Mouse (Mus musculus) cerebellum, adult 2 months (tissue): ENCODE data around the gene Syndig1l. TPM values are rescaled to one million over a fixed set of nuclear protein-coding genes. Genes with fewer than 3 reads are reported as not detected.

ENCODE experiments used
- DNase-seq, 2 experiments: peaks; one replicate each; pipeline ENCODE4 v3.0.0; 2021
- H3K27ac ChIP-seq: fragments of 200-500 bp; 2 replicates; pipeline ENCODE4 v1.5.1; 2012; ENCODE audit warnings: low read length, control low read depth, inconsistent platforms; ENCODE audit not compliant: insufficient read depth
- H3K27me3 ChIP-seq: fragments of 200-500 bp; 2 replicates; pipeline ENCODE4 v1.6.1; 2012; ENCODE audit warnings: inconsistent platforms, mild to moderate bottlenecking, low read length, moderate library complexity; ENCODE audit not compliant: control insufficient read depth, insufficient read depth
- H3K4me1 ChIP-seq: fragments of 200-500 bp; 2 replicates; pipeline ENCODE4 v1.6.1; 2011; ENCODE audit warnings: low read length; ENCODE audit not compliant: control insufficient read depth, insufficient read depth
- H3K4me3 ChIP-seq: fragments of 200-500 bp; replicated peaks from 2 replicates; pipeline ENCODE3; 2011; ENCODE audit warnings: mild to moderate bottlenecking, low read depth, low read length, control low read depth; ENCODE audit not compliant: insufficient read depth
- CTCF ChIP-seq: fragments of 200-500 bp; IDR thresholded peaks from 2 replicates; pipeline ENCODE4 v1.5.1; 2011; ENCODE audit warnings: low read depth, mild to moderate bottlenecking, control low read depth, low read length, moderate library complexity, borderline replicate concordance; ENCODE audit not compliant: insufficient read depth
- POLR2A ChIP-seq: fragments of 200-500 bp; IDR thresholded peaks from 2 replicates; pipeline ENCODE4 v1.6.1; 2011; ENCODE audit warnings: low read length, control low read depth, borderline replicate concordance; ENCODE audit not compliant: insufficient read depth
- WGBS: fragments of 180-500 bp; shearing (Covaris S2); methylation state at CpG from one replicate; pipeline ENCODE4 v1.1.7; 2018; 5-methylcytosine and 5-hydroxymethylcytosine counted together
- polyA plus RNA-seq: library from polyadenylated mRNA; depleted of rRNA; stranded (reverse); fragments of >200 nt; gene quantifications from 2 replicates; pipeline ENCODE4 v1.2.3, GENCODE M21; 2012; rRNA removed

Syndig1l gene
- polyA plus RNA-seq, 1 experiment, result 28.0 TPM

DNA sequence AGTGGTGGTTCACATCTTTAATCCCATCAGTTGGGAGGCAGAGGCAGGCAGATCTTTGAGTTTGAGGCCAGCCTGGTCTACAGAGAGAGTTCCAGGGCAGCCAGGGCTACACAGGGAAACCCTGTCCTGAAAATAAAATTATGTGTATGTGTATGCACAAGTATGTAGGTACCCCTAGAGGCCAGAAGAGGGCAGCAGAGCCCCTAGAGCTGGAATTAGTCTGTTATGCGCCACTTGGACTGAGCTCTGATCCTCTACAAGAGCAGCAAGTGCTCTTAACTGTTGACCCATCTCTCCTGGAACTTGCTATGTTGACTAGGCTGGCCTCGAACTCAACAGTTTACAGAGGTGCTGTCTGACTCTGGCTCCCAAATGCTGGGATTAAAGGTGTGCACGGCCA lies 28.1 kb downstream of the Syndig1l start:
- no peak for TF ChIP-seq CTCF
- TF ChIP-seq POLR2A, result no peak

DNA sequence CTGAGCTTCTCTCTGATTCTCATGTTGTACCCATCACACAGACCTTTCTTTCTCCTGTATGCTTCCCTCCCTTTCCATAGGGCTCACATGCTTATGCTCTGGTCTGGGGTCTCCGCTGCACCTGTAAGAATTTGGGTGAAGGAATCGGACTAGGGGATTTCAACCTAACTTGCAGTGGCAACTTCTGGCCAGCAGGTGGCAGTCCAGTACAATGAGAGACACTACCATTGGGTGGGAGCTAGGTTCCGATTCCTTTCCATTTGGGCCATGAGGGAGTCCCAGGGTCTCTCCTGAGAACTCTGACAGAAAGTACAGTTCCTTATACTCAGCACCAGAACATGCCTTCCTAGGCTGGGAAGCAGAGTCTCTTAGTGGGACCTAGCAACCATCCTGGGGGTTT lies 44.7 kb downstream of the Syndig1l start:
- Histone ChIP-seq H3K4me3 (no peak overlapping the region), H3K27me3 (no peaks in the 10 kb centered on the region), H3K4me1 (no peaks in the 10 kb centered on the region), H3K27ac (no peak overlapping the region)
- peak; percentile 47 to 76 for DNase-seq
- peak; percentile 98 for TF ChIP-seq CTCF
- no peak for TF ChIP-seq POLR2A
- WGBS, result 11% methylated on average over 3 of the region's 3 CpGs

More for the DNA sequence above, 28.1 kb downstream of the Syndig1l start:
- Histone ChIP-seq H3K27me3 (no peaks in the 10 kb centered on the region), H3K4me3 (no peak overlapping the region), H3K4me1 (peaks cover 9% of the 10 kb centered on the region), H3K27ac (no peak overlapping the region)
- no peak for DNase-seq
- 93% methylated on average over 3 of the region's 3 CpGs for WGBS

DNA sequence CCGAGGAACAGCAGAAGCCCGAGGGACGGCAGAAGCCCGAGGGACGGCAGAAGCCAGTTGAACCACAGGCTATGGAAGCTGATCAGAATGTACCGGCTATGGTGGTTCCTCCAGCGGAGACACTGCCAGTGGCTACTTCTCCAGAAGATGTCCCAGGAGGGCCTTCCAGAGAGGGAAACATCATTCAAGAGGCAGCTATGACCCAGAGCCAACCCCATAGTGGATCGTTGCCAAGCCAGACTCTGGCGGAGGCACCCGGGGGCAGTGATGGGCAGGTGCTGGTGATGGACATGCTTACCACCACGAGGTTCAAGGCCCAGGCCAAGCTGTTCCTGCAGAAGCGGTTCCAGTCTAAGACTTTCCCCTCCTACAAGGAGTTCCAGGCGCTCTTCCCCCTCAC lies 48.4 kb downstream of the Syndig1l start:
- no peaks in the 10 kb centered on the region for H3K4me1 ChIP-seq
- H3K27ac ChIP-seq, result no peak overlapping the region
- WGBS, result 42% methylated on average over 13 of the region's 13 CpGs
- no peaks in the 10 kb centered on the region for H3K27me3 ChIP-seq
- DNase-seq, result no peak
- no peak overlapping the region for H3K4me3 ChIP-seq
- TF ChIP-seq POLR2A (no peak), CTCF (no peak)

DNA sequence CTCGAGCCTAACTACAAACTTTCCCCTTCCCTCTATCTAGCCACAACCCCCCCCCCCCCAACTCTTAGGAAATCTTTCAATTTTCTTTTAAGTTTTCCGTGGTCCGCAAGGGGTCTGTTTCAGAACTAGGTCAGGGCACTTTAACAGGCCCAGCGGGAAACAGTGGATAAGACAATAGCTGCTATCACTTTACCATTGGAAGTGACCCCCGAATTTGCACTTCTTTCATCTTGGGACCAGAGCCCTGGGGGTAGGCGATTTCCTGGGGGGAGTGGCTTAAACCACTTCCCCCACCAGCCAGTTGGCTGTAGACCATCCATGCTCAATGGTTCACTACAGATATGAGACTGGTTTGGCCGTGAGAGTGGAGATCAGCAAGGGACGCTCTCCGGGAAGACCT lies 58.0 kb downstream of the Syndig1l start, which contains the start of gene Vrtn:
Gene Vrtn, plus strand, starts transcription at position 366 of the 400 bp plus-strand sequence.
- TF ChIP-seq CTCF (no peak), POLR2A (no peak)
- Histone ChIP-seq H3K4me3 (no peak within 1 kb of the TSS), H3K27me3 (peaks cover 1% of the 10 kb centered on the region; the same call in 1 of the 2 replicates), H3K4me1 (no peaks in the 10 kb centered on the region), H3K27ac (no peak within 1 kb of the TSS)
- no peak for DNase-seq
- WGBS, result 9% methylated on average over 9 of the region's 9 CpGs

DNA sequence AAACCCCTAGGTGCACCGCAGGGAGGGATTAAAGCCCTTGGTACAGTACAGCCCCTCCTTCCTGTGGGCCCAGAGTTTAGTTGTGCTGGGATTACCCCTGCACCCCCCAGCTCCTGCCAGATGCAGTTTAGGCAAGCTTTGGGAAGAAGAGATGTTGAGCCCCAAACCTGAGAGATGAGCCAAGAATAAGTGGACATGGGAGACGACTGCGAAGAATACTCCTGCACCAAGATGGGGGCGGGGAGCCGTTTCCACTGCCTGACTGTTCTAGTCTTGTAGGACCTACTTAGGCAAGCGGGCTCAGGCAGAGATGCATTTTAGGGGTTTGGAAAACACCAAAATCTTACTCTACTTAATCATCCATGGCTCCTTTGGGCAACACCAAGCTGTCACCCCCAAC lies 58.4 kb downstream of the Syndig1l start:
- DNase-seq, result no peak
- peaks cover 1% of the 10 kb centered on the region; the same call in 1 of the 2 replicates for H3K27me3 ChIP-seq
- H3K4me1 ChIP-seq, result no peaks in the 10 kb centered on the region
- WGBS, result 9% methylated on average over 6 of the region's 6 CpGs
- no peak overlapping the region for H3K27ac ChIP-seq
- TF ChIP-seq CTCF (no peak), POLR2A (no peak)
- H3K4me3 ChIP-seq, result no peak overlapping the region

DNA sequence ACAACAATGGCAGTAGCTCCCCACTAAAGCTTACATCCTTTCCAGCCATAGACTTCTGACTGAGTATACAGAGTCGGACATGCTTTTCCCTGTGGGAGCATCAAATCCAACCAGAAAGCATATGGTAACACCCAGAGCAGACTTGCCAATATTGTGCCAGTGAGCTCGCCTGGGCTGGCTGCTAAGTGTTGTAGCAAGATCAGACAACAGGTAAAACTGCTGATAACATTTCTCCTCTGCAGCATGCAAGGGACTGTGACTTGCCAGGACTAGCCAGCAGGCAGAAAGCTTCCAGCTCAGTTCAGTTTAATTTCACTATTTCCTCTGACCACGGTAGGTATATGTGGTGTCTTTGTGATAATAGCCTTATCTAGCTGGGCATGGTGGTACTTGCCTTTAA lies 66.8 kb downstream of the Syndig1l start:
- TF ChIP-seq POLR2A (no peak), CTCF (no peak)
- no peak overlapping the region for H3K4me3 ChIP-seq
- 39% methylated on average over 3 of the region's 3 CpGs for WGBS
- no peaks in the 10 kb centered on the region for H3K4me1 ChIP-seq
- H3K27ac ChIP-seq, result no peak overlapping the region
- H3K27me3 ChIP-seq, result no peaks in the 10 kb centered on the region
- no peak for DNase-seq

Other genes with a start within 250 kb of the Syndig1l start
- 39.4 and 43.7 TPM in 2 replicates for gene Aldh6a1, start 247.8 kb downstream of the Syndig1l start, polyA plus RNA-seq
- gene Lin52, start 247.4 kb downstream of the Syndig1l start, polyA plus RNA-seq, result 31.1 and 34.7 TPM in 2 replicates
- gene Vsx2, start 129.1 kb downstream of the Syndig1l start, polyA plus RNA-seq, result 1.6 and 2.2 TPM in 2 replicates
- 33.5 and 35.2 TPM in 2 replicates for gene Abcd4, start 81.4 kb downstream of the Syndig1l start, polyA plus RNA-seq
- gene Vrtn, start 57.8 kb downstream of the Syndig1l start, polyA plus RNA-seq, result not detected in 2 replicates
- 54.3 and 56.3 TPM in 2 replicates for gene Npc2, start 74.3 kb upstream of the Syndig1l start, polyA plus RNA-seq
- 110 and 111 TPM in 2 replicates for gene Isca2, start 74.4 kb upstream of the Syndig1l start, polyA plus RNA-seq
- gene Ltbp2, start 177.7 kb upstream of the Syndig1l start, polyA plus RNA-seq, result 18.2 and 25.0 TPM in 2 replicates